Mouse (Mus musculus) megakaryocyte, adult 5-6 weeks (primary cell): ENCODE results near the gene Arhgef16. TPM values are rescaled to one million over a fixed set of nuclear protein-coding genes. Genes with fewer than 3 reads are reported as not detected.

Experiments
- ATAC-seq: 2 replicates; pipeline ENCODE4 v1.8.0; 2016; ENCODE audit warnings: mild to moderate bottlenecking, inconsistent platforms; ENCODE audit not compliant: poor library complexity, severe bottlenecking
- total RNA-seq, 2 experiments: library from RNA; stranded (forward) in 1 of 2; stranded (reverse) in 1 of 2; fragments of 153-499, 151-499 nt in 1 of 2; fragments of 221-1000, 200-1000 nt in 1 of 2; gene quantifications; 2 replicates each; pipeline versions ENCODE4 v1.2.3 to v1.2.4; 2015 to 2017

The Arhgef16 gene
- total RNA-seq, 2 experiments from 2014 or later: not detected

- no peak for ATAC-seq
Measured at GRCm38 (mm10) chr4:154294262-154294731, 7.2 kb downstream of the Arhgef16 start.

- ATAC-seq: no peak
Measured at GRCm38 (mm10) chr4:154293735-154294201, 7.7 kb downstream of the Arhgef16 start.

GRCm38 (mm10) chr4:154283671-154284070 lies 17.8 kb downstream of the Arhgef16 start:
- no peak for ATAC-seq

GRCm38 (mm10) chr4:154279481-154279880 lies 22.0 kb downstream of the Arhgef16 start:
- no peak for ATAC-seq

- 0 out of 2 replicates have a peak, but pooled peaks have one; percentile 24 for ATAC-seq
Measured at GRCm38 (mm10) chr4:154273000-154273399, 28.5 kb downstream of the Arhgef16 start.

GRCm38 (mm10) chr4:154269520-154269919 lies 32.0 kb downstream of the Arhgef16 start:
- no peak for ATAC-seq

- no peak for ATAC-seq
Measured at GRCm38 (mm10) chr4:154267511-154267910, 34.0 kb downstream of the Arhgef16 start.

- ATAC-seq: no peak
Measured at GRCm38 (mm10) chr4:154262071-154262470, 39.4 kb downstream of the Arhgef16 start.

- ATAC-seq: no peak
Measured at GRCm38 (mm10) chr4:154260755-154261154, 40.7 kb downstream of the Arhgef16 start.

- no peak for ATAC-seq
Measured at GRCm38 (mm10) chr4:154252537-154253255, 48.8 kb downstream of the Arhgef16 start.

- no peak for ATAC-seq
Measured at GRCm38 (mm10) chr4:154249316-154249715, 52.2 kb downstream of the Arhgef16 start.

GRCm38 (mm10) chr4:154248092-154248805 lies 53.2 kb downstream of the Arhgef16 start:
- no peak for ATAC-seq

- no peak for ATAC-seq
Measured at GRCm38 (mm10) chr4:154247207-154248091, 54.0 kb downstream of the Arhgef16 start.

GRCm38 (mm10) chr4:154246115-154247040 lies 55.1 kb downstream of the Arhgef16 start:
- ATAC-seq: peak; percentile 83

- ATAC-seq: no peak
Measured at GRCm38 (mm10) chr4:154245342-154245741, 56.1 kb downstream of the Arhgef16 start.

GRCm38 (mm10) chr4:154240608-154241007 lies 60.9 kb downstream of the Arhgef16 start:
- ATAC-seq: no peak

GRCm38 (mm10) chr4:154239199-154239598 lies 62.3 kb downstream of the Arhgef16 start:
- no peak for ATAC-seq

- no peak for ATAC-seq
Measured at GRCm38 (mm10) chr4:154237306-154237705, 64.2 kb downstream of the Arhgef16 start.

- ATAC-seq: no peak
Measured at GRCm38 (mm10) chr4:154236893-154237292, 64.6 kb downstream of the Arhgef16 start.

- ATAC-seq: no peak
Measured at GRCm38 (mm10) chr4:154236001-154236400, 65.5 kb downstream of the Arhgef16 start.
